Mouse (Mus musculus) CD4-positive, CD25-positive, alpha-beta regulatory T cell, adult 9 weeks (primary cell): ENCODE results near the gene Nr2f2. TPM values are rescaled to one million over a fixed set of nuclear protein-coding genes. Genes with fewer than 3 reads are reported as not detected.

ENCODE experiments used
- polyA plus RNA-seq: library from polyadenylated mRNA; unstranded; fragments of 100-300 nt; shearing (Covaris generic); gene quantifications from one replicate; pipeline ENCODE4 v1.2.1, GENCODE M21; 2017

Nr2f2 gene
- not detected for polyA plus RNA-seq

DNA sequence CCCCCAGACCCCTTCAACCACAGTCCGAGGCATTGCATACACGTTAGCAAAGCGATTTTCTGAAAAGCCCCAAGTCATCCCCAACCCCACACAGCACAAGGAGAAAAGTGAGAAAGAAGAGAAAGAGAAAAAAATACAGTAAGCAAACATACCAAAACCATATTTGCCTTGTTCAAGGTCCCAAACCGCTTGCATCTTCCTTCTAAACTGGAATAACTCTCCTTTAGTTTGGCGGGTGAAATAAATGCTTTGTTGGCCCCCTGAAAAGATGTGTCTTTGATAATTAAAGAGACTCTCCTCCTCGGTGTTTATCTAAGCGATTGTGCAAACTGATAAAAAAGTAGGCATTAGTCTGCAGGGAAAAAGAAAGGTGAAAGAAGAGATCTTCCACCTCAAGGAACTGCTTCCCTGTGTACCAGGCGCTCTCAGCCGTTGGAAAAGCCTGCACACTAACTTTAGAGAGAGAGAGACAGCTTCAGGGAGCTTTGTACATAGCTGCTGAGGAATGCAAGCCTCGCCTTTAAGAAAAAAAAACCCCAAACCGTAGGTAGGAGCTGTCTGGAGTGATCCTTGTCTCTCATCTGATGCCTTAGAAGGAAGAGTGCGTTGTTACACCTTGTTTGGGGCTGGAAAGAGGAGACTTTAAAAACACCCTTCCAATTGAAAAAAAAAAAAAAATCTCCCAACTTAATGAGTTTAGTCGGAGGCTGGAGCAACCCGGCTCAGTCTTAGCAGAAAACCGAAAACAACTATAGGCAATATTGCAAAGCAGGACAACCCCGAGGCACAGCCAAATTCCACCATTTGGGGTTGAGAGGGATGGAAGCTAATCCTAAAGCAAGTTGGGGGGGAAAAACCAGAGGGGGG, at the start of gene Nr2f2:
Nr2f2 (minus strand) TSS at position 795 of the 867 bp plus-strand sequence.

